Mouse (Mus musculus): ENCODE measurements around the gene Dync2h1.
"Not testable (repeated sequence)": the region's sequence is repeated elsewhere in the genome, so short reads cannot be mapped to it uniquely, and the experiment has no call there.

Gene Dync2h1

GRCm38 (mm10) chr9:7014733-7015132 is 169.5 kb downstream of the Dync2h1 start:
- no peak for DNase-seq

- no peak for DNase-seq
These were observed 174.5 kb downstream of the Dync2h1 start for GRCm38 (mm10) chr9:7009785-7010184.

- DNase-seq = no peak
These were observed 189.4 kb downstream of the Dync2h1 start for GRCm38 (mm10) chr9:6994865-6995264.

- no peak for DNase-seq
These were observed 190.0 kb downstream of the Dync2h1 start for GRCm38 (mm10) chr9:6994275-6994674.

DNA sequence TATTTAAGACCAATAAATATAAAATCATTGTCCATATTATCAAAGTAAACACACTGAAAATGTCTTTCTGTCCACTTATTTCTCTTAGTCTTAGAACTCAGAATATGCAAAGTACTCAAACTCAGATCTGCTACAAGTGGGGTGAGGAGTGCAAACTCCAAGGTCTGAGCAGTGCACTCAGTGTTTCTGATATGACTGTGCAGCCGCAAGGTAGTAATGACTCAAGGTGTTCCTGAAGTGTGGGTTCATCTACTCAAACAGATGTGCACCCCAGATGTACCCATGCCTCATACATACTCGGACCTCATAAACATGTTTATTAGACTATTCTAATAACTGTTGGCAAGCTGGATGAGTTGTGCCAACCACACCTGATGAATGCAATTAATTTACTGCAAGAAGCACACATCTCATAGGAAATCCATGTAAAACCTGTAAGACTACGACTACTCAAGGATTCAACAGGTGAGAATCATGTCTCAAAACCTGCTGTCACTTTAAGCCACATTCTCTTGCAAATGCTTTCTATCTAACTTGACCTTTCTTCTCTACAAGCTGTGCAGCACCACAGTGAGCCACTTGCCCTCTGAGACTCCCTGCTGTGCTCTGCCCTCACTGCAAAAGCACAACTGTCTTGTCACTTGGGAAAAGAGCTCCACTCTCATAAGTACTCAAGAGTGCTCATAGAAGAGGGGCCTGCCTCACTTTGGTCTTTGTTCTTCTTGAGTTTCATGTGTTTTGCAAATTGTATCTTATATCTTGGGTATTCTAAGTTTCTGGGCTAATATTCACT is 195.2 kb downstream of the Dync2h1 start:
- no peak for DNase-seq

DNA sequence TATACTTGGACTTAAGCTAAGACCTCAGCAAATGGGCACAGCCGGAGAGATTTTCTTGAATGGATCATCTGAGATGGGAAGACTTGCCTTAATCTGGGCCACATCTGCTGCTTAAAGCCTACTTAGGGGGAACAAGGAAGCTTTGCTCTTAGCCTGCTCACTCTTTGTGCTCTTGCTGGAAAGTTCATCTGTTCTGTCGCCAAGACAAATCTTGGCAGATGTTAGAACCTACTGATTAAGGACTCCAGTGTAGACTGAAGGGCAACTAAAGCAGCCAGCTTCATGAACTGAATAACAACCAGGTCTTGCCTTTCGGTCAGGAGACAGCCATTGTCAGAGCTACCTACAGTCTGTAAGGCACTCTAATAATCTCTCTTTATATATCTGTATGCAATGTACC is 198.1 kb downstream of the Dync2h1 start:
- no peak for DNase-seq

DNA sequence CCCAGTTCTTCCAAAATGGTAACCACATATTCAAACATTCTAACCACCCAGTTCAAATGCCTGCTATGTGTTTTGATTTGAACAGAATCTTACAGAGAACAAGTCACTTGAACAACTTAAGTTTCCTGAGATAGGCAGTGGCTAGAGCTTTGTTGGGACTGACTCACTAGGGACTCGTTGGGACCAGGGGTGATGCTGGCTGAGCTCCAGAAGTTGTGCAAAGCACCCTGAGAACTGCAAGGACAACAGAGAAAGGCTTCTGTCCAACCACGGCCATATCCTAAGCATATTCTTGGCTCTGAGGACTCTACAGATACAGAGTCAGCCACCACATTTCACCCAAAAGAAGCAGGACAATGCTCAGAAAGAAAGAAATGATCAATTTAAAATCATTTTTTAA is 215.1 kb downstream of the Dync2h1 start:
- DNase-seq = no peak

- no peak for DNase-seq
These were observed 219.2 kb downstream of the Dync2h1 start for GRCm38 (mm10) chr9:6965006-6965405.

DNA sequence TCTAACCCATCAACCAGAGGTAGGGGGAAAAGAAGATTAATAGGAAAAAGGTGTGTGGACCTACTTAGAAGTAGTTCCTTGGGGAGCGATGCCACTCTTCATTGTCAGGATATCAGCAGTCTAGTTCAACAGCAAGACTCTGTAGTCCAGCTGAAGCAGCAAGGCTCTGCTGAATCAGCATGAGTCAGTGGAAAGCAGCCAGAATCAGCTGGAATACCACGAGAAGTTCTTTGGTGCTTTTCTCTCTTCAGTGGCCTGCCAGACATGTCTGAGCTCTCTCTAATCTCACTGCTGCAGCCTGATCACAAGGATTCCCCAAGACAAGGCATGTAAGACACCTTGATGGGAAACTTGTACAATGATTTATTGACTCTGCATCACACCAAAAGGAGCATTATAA is 225.9 kb downstream of the Dync2h1 start:
- DNase-seq = no peak

DNA sequence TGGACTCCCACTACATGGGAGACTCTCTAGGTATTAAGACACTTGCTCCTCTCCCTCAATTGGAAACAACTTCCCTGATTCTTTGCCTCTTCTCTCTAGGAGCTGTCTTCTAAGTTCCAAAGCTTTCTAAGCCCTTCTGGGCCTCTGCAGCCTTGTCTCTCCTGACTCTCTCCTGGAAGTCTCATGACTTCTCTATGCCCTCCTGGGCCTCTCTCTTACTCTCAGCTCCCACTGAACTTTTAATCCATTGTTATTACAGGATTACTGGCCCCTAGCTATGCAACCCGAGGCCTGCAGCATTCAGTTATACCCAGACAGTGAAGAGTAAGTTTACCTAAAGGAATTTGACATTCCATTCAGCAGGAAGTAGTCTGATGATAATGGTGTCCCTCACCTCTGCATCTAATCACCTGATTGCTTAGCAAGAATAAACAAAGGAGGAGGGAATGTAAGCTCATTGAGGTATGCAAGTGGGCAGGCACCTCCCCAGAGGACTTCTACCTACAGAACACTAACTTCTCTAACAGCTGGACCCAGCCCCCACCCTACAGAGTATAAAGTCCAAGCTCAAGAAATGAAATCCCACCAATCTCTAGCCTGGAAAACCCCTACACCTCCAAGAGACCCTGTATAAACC is 256.7 kb downstream of the Dync2h1 start:
- no peak for DNase-seq

DNA sequence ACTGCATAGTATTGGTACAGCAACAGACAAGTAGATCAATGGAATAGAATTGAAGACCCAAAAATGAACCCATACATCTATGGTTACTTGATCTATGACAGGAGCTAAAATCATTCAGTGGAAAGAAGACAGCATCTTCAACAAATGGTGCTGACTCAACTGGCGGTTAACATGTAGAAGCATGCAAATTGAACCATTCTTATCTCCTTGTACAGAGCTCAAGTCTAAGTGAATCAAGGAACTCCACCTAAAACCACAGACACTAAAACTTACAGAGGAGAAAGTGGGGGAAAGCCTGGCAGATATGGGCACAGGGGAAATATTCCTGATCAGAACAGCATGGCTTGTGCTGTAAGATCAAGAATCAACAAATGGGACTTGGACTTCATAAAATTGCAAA is 270.8 kb downstream of the Dync2h1 start:
- DNase-seq = no peak

- not testable (repeated sequence) for DNase-seq
These were observed 273.7 kb downstream of the Dync2h1 start for GRCm38 (mm10) chr9:6910537-6910936.

GRCm38 (mm10) chr9:6901620-6902019 is 282.6 kb downstream of the Dync2h1 start:
- no peak for DNase-seq

DNA sequence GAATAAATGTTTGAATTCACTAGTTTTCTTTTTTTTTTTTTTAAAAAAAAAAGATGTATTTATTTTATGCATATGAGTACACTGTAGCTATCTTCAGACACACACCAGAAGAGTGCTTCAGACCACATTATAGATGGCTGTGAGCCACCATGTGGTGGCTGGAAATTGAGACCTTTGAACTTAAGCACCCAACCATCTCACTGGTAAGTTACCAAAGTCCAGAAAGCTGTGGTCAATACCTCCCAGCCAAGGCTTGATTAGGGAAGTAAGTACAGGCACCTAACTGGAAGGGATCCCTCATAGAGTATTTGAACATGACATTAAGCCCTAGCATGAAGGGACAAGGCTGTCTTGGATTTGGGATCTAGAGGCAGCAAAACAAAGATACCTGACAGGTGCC is 292.9 kb downstream of the Dync2h1 start:
- no peak for DNase-seq

GRCm38 (mm10) chr9:6881187-6881984 is 302.9 kb downstream of the Dync2h1 start:
- DNase-seq = no peak

All from cerebellum, adult 9-10 months (tissue).